Mouse (Mus musculus) left cerebral cortex, postnatal 25 days (tissue): ENCODE measurements at regions not wholly inside any gene's neighbourhood (a gene's known extent, or its start where the extent isn't known, plus 50 kb on each side); places are given as distances from the start of the nearest gene placed in this dataset.
A peak's percentile ranks its signal among the peaks of the same experiment; 100 is the strongest.

ENCODE experiments used
- DNase-seq, 2 experiments: peaks; one replicate each; pipeline ENCODE4 v3.0.0; 2022; ENCODE audit warnings: low spot score in 2 of 2, mixed read lengths in 1 of 2
- intact Hi-C: fragments of 180-260 bp; cut with DNase I; formaldehyde crosslinking; loops from one replicate; pipeline ENCODE4 v1.15.1; 2025

DNA sequence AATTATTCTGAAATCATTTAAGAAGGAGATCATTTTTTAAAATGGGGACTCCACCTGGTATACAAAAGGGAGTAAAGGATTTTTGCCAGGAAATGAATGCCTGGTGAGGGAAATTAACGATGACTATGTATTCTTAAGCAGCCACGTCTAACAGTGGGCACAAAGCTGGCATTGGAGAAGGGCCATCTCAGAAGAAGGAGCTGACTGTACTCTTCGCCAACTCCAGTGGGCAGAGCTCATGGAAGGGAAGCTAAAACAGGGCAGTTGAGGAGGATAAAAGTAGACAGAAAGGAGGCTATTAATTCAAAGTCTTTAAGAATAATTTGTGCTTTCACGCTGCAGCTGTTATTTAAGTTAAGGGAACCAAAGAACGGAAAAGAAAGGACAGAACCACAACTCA lies 294.2 kb downstream of the H2al1n start:
- DNase-seq = peak in 1 of 2 experiments; percentile 52
- intact Hi-C loops = no loop called here
